Mouse (Mus musculus) embryonic facial prominence, embryonic 11.5 days (tissue): Measurements from ENCODE around the gene Shank1. TPM values are rescaled to one million over a fixed set of nuclear protein-coding genes. Genes with fewer than 3 reads are reported as not detected.

Source experiments
- ATAC-seq: fragments of 200-750 bp; cut with Nextera tagmentation; replicated peaks from 2 replicates; pipeline ENCODE4 v1.8.0; 2017; ENCODE audit warnings: low read depth; ENCODE audit not compliant: insufficient number of reproducible peaks, low FRiP score, low TSS enrichment
- DNase-seq: peaks from one replicate; pipeline ENCODE4 v3.0.0-alpha.2; 2015; ENCODE audit warnings: low spot score
- H3K27ac ChIP-seq: fragments of 300-500 bp; sonication (generic); replicated peaks from 2 replicates; pipeline ENCODE4 v1.5.1; 2014; ENCODE audit warnings: mild to moderate bottlenecking, low read depth, low read length, control low read depth
- H3K27me3 ChIP-seq: fragments of 300-500 bp; sonication (generic); 2 replicates; pipeline ENCODE4 v1.6.1; 2014; ENCODE audit warnings: mild to moderate bottlenecking, low read length, moderate library complexity, mixed read lengths; ENCODE audit not compliant: control insufficient read depth, insufficient read depth
- H3K36me3 ChIP-seq: fragments of 300-500 bp; sonication (generic); replicated peaks from 2 replicates; pipeline ENCODE4 v1.6.1; 2014; ENCODE audit warnings: low read depth, mild to moderate bottlenecking, low read length, moderate library complexity, mixed read lengths; ENCODE audit not compliant: control insufficient read depth, insufficient read depth
- H3K4me1 ChIP-seq: fragments of 300-500 bp; sonication (generic); 2 replicates; pipeline ENCODE4 v1.6.1; 2014; ENCODE audit warnings: low read length, mixed read lengths; ENCODE audit not compliant: control insufficient read depth, insufficient read depth
- H3K4me2 ChIP-seq: fragments of 300-500 bp; sonication (generic); 2 replicates; pipeline ENCODE4 v1.6.1; 2014; ENCODE audit warnings: low read depth, mild to moderate bottlenecking, control low read depth, low read length, moderate library complexity
- H3K4me3 ChIP-seq: fragments of 300-500 bp; sonication (generic); 2 replicates; pipeline ENCODE4 v1.5.1; 2014; ENCODE audit warnings: low read depth, low read length, control low read depth
- H3K9ac ChIP-seq: fragments of 300-500 bp; sonication (generic); replicated peaks from 2 replicates; pipeline ENCODE4 v1.6.1; 2014; ENCODE audit warnings: mild to moderate bottlenecking, control low read depth, low read length
- H3K9me3 ChIP-seq: fragments of 300-500 bp; sonication (generic); replicated peaks from 2 replicates; pipeline ENCODE4 v1.6.1; 2016; ENCODE audit warnings: mild to moderate bottlenecking, low read length, inconsistent platforms, mixed read lengths; ENCODE audit not compliant: control insufficient read depth
- WGBS: fragments of 180-500 bp; shearing (Covaris S2); extraction: QIAGEN DNeasy Blood & Tissue Kit; methylation state at CpG from one replicate; pipeline ENCODE4 v1.1.7; 2014; 5-methylcytosine and 5-hydroxymethylcytosine counted together
- polyA plus RNA-seq: library from polyadenylated mRNA; unstranded; fragments of >200 nt; fragmentation: Nextera tagmentation; extraction: Ambion mirVana; gene quantifications from 2 replicates; pipeline ENCODE4 v1.2.1, GENCODE M21; 2014

Shank1 gene
- polyA plus RNA-seq, 1 experiment from 2014 or later, result 1.00 TPM

DNA sequence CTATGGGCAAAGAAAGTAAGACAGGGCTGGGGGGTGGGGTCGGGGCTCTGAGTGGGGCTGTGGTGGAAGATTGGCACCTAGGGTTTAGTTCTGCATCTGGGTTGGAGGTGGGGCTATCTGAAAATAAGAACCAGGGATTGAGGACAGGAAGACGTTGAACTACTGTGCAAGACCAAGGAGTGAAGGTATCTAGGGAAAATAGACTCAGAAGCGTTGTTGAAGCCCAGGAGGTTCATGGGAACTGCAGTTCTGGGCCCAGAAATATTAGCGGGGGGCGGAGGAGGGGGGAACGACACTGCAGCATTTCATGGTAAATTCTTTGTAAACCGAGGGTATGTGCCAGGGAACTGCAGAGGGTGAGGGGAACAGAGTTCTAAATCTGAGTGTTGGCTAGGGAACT lies 63.4 kb downstream of the Shank1 start:
- no peak for DNase-seq
- ATAC-seq, result no peak; the same call in 1 of the 2 replicates

DNA sequence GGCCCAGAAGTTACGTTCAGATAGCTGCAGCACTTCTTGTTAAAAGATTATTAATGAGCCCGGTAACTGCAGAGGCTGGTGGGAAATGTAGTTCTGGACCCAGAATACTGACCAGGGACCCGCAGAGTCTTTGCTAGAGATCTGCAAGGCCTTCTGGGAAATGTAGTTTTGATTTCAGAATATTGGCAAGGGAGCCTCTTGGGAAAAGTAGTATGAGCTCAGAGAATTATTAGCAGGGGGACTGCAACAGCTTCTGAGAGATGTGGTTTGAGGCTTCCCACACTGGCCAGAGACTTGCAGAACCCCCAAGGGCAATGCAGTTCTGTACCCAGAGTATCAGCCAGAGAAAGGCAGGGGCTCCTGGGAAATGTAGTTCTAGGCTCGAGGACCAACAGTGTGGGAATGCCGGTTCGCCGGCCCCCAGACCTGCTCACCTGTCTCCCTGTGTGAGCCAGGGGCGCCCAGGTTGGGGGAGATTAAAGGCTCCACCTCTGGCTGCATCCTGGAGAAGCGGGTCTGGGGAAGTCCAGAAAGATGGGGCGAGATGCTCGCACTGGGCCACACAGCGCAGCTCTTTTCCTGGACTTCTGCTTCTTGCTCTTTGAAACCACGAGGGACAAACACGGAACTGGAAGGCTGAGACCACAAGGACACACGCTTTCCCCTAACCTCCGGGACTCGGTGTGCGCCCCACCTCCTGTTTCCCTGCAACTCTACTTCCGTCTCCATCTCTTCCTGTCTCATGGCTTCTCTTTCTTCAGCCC lies 64.0 kb downstream of the Shank1 start:
- DNase-seq, result peak; percentile 94
- 0 out of 2 replicates have a peak overlapping the region, but pooled peaks have one; percentile 13 for H3K27ac ChIP-seq
- under 1% methylated on average over 19 of the region's 19 CpGs for WGBS
- no peaks in the 10 kb centered on the region for H3K27me3 ChIP-seq
- peak overlapping the region; percentile 84 for H3K4me2 ChIP-seq
- no peaks in the 10 kb centered on the region for H3K36me3 ChIP-seq
- ATAC-seq, result peak; percentile 84
- no peaks in the 10 kb centered on the region for H3K4me1 ChIP-seq
- H3K9me3 ChIP-seq, result no peaks in the 10 kb centered on the region
- peak overlapping the region; percentile 65 for H3K9ac ChIP-seq
- H3K4me3 ChIP-seq, result peak overlapping the region; percentile 56

More for the DNA sequence above, 63.4 kb downstream of the Shank1 start:
- Histone ChIP-seq H3K36me3 (no peaks in the 10 kb centered on the region), H3K9ac (peak overlapping the region; percentile 26; the same call in 1 of the 2 replicates), H3K27ac (no peak overlapping the region), H3K4me3 (peak overlapping the region; percentile 29), H3K4me1 (no peaks in the 10 kb centered on the region), H3K9me3 (no peaks in the 10 kb centered on the region), H3K4me2 (peak overlapping the region; percentile 84), H3K27me3 (no peaks in the 10 kb centered on the region)
- 10% methylated on average over 7 of the region's 7 CpGs for WGBS

DNA sequence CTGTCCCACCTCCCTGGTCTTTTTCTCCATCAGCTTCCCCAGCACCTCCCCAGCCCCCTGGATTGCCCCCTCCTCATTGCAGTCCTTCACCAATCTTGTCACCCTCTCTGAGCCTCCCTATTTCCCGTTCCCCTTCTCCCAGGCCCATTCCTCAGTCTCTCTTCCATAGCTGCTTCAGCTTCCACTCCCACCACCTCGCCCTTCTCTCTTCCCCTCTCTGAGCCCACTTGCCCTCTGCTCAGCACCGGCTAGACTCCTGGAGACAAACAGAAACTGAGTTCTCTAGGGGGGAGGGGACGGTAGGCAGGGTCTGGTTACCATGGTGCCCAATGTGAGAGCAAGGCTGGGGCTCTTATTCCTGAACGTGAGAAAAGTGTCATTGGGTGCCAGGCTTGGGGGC lies 64.7 kb downstream of the Shank1 start:
- ATAC-seq, result peak; percentile 36
- H3K36me3 ChIP-seq, result no peaks in the 10 kb centered on the region
- H3K4me1 ChIP-seq, result no peaks in the 10 kb centered on the region
- H3K9ac ChIP-seq, result peak overlapping the region; percentile 65
- peak; percentile 52 for DNase-seq
- no peaks in the 10 kb centered on the region for H3K27me3 ChIP-seq
- H3K4me2 ChIP-seq, result peak overlapping the region; percentile 84
- under 1% methylated on average over 5 of the region's 5 CpGs for WGBS
- H3K27ac ChIP-seq, result 0 out of 2 replicates have a peak overlapping the region, but pooled peaks have one; percentile 13
- H3K4me3 ChIP-seq, result peak overlapping the region; percentile 56
- H3K9me3 ChIP-seq, result no peaks in the 10 kb centered on the region

DNA sequence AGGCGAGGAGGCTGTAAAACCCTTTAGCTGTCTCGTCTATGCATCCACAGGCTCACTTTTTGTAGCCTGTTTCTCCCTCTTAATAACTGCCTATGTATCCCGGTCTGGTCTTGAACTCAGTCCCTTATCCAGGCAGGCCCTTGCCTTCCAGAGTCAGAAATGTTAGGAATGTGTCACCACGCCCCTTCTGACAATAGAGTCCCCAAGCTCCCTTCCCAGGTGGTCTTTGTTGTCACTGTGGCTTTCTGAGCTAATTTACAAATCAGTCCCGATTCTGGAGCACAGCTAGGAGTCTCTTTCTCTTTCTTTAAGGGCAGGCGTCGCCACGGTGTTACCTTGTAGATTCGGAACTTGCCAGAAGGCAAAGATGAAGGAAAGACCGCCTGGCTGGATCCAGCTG lies 65.2 kb downstream of the Shank1 start:
- H3K9me3 ChIP-seq, result no peaks in the 10 kb centered on the region
- H3K27ac ChIP-seq, result no peak overlapping the region
- no peaks in the 10 kb centered on the region for H3K27me3 ChIP-seq
- no peak overlapping the region; the same call in 1 of the 2 replicates for H3K9ac ChIP-seq
- H3K4me1 ChIP-seq, result no peaks in the 10 kb centered on the region
- peak overlapping the region; percentile 84 for H3K4me2 ChIP-seq
- DNase-seq, result peak; percentile 10
- peak overlapping the region; percentile 56 for H3K4me3 ChIP-seq
- no peak for ATAC-seq
- 5% methylated on average over 10 of the region's 10 CpGs for WGBS
- H3K36me3 ChIP-seq, result no peaks in the 10 kb centered on the region

DNA sequence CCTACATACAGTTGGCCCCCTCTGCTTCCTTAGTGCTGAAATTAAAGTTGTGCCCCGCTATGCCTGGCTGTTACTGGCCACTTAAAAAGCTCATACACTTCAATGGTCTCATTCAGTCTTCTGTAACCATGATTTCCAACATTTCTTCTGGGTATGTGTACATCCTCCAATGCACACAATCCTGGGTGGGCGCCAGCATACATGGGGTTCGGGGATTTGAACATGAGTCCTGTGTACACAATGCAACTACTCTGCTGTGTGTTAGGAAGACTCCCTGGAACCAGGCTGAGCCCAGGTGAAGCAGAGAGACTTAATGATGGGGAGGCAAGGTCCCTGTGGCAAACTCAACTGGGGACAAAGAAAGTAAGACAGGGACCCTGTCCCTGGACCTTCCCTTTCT lies 65.7 kb downstream of the Shank1 start:
- DNase-seq, result no peak
- Histone ChIP-seq H3K36me3 (no peaks in the 10 kb centered on the region), H3K27me3 (no peaks in the 10 kb centered on the region), H3K4me3 (no peak overlapping the region), H3K27ac (no peak overlapping the region), H3K9ac (no peak overlapping the region), H3K9me3 (no peaks in the 10 kb centered on the region), H3K4me1 (no peaks in the 10 kb centered on the region), H3K4me2 (no peak overlapping the region)
- 53% methylated on average over 3 of the region's 3 CpGs for WGBS
- no peak for ATAC-seq

DNA sequence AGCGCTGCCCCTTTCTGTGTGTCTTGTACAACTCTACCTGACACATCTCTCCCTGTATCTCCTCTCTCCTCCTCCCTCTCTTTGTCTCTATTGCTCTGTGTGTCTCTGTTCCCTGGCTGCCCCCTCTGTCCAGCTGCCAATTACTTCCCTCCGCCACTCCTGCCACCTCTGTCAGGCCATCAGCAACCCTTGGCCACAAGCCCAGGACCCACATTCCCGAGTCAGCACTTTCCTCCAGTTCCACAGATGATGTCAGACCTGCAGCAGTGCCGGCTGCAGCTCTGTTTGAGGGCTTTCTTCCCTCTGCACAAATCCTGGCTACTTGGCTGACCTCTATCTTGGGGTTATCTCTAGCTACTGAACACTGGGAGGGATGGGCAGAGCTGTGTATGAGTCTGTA lies 68.2 kb downstream of the Shank1 start:
- Histone ChIP-seq H3K36me3 (no peaks in the 10 kb centered on the region), H3K9ac (no peak overlapping the region), H3K4me3 (no peak overlapping the region), H3K4me1 (no peaks in the 10 kb centered on the region), H3K27me3 (no peaks in the 10 kb centered on the region), H3K4me2 (no peak overlapping the region), H3K9me3 (no peaks in the 10 kb centered on the region), H3K27ac (no peak overlapping the region)
- WGBS, result 65% methylated on average over 4 of the region's 4 CpGs
- DNase-seq (no peak), ATAC-seq (no peak)

DNA sequence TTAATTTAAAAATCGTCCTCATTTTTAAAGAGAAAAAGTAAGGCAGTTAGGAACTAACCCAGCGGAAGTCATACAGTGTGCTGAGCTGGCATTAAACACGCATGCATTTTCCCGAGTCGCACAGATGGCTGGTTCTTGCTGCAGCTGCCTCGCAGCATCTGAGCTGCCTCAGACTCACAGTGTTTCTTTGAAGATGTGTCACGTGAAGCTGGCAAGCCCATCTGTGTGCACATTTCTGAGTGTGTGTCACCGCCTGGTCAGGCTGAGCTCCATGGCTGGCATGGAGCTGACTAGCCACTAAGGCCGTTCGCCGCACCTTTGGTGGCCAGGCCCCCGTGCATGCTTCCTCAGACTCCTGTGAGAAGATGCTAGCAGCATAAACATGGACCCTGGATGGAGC lies 72.5 kb downstream of the Shank1 start:
- H3K36me3 ChIP-seq, result no peaks in the 10 kb centered on the region
- H3K4me3 ChIP-seq, result no peak overlapping the region
- H3K9ac ChIP-seq, result no peak overlapping the region
- ATAC-seq (no peak), DNase-seq (no peak)
- no peaks in the 10 kb centered on the region; the same call in 1 of the 2 replicates for H3K4me1 ChIP-seq
- H3K4me2 ChIP-seq, result no peak overlapping the region
- WGBS, result 79% methylated on average over 12 of the region's 12 CpGs
- no peaks in the 10 kb centered on the region for H3K9me3 ChIP-seq
- H3K27me3 ChIP-seq, result 0 out of 2 replicates have a peak, but pooled peaks cover 4% of the 10 kb centered on the region
- H3K27ac ChIP-seq, result no peak overlapping the region

DNA sequence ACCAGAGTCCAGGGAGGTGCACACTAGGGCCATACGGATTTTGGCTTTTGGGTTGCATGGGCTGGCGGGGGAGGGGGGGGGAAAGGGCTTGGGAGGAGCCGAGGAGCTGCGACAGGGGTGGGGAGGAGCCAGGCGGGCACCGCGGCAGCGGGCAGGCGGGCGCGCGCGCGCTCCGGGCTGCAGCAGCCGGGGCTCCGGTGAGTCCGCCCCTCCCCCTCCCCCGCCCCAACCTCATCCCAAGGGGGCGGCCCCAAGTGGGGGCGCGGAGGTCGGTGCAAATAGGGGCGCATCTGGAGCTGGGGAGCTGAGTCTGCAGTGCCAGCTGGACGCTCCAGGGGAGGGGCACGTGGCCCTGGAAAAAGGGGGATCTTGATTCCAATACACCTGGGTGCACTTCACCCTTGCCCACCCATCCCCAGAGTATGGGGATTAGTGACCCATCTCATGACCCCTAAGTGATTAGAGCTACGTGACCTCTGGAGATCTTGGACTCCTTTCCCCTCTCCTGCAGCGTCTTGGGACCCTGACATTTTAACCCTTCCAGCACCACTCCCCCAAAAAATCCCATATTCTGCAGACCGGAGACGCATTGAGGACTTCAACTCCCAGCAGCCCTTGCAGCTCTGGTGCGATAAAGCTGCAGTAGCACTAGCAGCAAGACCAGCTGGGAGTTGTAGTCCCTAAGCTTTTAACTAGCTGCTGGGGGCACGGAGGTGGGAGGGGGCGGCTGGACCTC lies 74.1 kb downstream of the Shank1 start, which contains the start of gene Syt3:
TSS of gene Syt3 (plus strand) at position 123 of the 736 bp plus-strand sequence.
- Histone ChIP-seq H3K27ac (no peak within 1 kb of the TSS), H3K27me3 (0 out of 2 replicates have a peak, but pooled peaks cover 4% of the 10 kb centered on the region), H3K4me1 (no peaks in the 10 kb centered on the region; the same call in 1 of the 2 replicates), H3K4me2 (peak within 1 kb of the TSS; percentile 92), H3K36me3 (no peaks in the 10 kb centered on the region), H3K4me3 (peak within 1 kb of the TSS; percentile 50), H3K9ac (peak within 1 kb of the TSS; percentile 55), H3K9me3 (no peaks in the 10 kb centered on the region)
- ATAC-seq (peak; percentile 84), DNase-seq (peak; percentile 86)
- under 1% methylated on average over 20 of the region's 33 CpGs for WGBS
